Mouse (Mus musculus): Measurements from ENCODE around the gene Scgb2b21. TPM values are rescaled to one million over a fixed set of nuclear protein-coding genes. Genes with fewer than 3 reads are reported as not detected.
"Not testable (repeated sequence)": the region's sequence is repeated elsewhere in the genome, so short reads cannot be mapped to it uniquely, and the experiment has no call there.

The Scgb2b21 gene
- polyA plus RNA-seq (2014; fragmentation: Nextera tagmentation; extraction: Ambion mirVana), result not detected in 2 replicates

DNA sequence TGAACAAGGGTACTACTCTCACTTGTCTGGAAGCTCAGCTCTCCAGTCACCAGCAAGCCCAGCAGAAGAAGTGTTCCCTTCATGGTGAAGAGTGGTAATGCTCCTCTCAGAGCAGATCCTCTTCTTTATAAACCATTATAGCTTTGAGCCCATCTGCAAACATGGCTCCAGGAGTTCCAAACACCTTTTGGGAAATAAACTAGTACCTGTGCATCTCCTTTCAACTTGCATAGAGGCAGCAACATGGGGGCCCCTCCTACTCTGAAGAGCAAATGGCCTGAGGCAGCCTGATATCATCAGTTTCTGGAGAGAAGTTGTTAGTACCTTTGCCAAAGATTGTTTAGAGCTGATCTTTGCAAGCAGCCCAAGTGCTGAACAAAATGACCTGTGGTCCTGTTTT, at the start of gene Scgb2b21:
Gene Scgb2b21, minus strand, starts transcription at position 101 of the 400 bp plus-strand sequence.
- Histone ChIP-seq H3K9me3 (ENCODE audit: control insufficient read depth, low read length) (peaks cover 20% of the 10 kb centered on the region), H3K9ac (ENCODE audit: low read depth, low read length) (no peak within 1 kb of the TSS), H3K4me2 (replicated peaks; ENCODE audit: low read depth, low read length) (no peak within 1 kb of the TSS), H3K27me3 (ENCODE audit: control insufficient read depth, insufficient read depth, low read length) (no peaks in the 10 kb centered on the region), H3K36me3 (ENCODE audit: control insufficient read depth, insufficient read depth, low read length) (no peaks in the 10 kb centered on the region), H3K27ac (ENCODE audit: low read depth, low read length) (no peak within 1 kb of the TSS), H3K4me1 (replicated peaks; ENCODE audit: control insufficient read depth, insufficient read depth, low read length) (no peaks in the 10 kb centered on the region), H3K4me3 (ENCODE audit: low read depth, low read length) (no peak within 1 kb of the TSS)
- ATAC-seq (ENCODE audit: low FRiP score) (no peak), DNase-seq (ENCODE audit: low spot score) (no peak)

DNA sequence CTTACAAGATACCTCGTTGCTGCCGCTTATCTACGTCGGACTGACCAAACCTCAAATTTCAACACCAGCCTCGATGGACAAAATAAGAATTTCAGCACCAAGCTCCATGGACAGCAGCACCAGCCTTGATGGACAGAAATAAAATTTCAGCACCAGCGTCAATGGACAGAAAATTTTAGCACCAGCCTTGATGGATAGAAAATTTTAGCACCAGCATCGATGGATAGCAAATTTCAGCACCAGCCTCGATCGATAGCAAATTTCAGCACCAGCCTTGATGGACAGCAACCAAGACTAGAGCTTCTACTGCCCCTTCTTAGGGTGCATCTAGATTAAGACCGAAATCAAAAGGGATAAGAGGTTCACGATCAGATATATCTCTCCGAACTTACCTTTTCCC, 23.2 kb upstream of the Scgb2b21 start:
- not testable (repeated sequence) for DNase-seq (ENCODE audit: low spot score)

More for the DNA sequence above, 23.2 kb upstream of the Scgb2b21 start:
- not testable (repeated sequence) for H3K27me3 ChIP-seq (ENCODE audit: control insufficient read depth, insufficient read depth, low read length); H3K9ac ChIP-seq (ENCODE audit: low read depth, low read length); H3K36me3 ChIP-seq (ENCODE audit: control insufficient read depth, insufficient read depth, low read length); H3K4me1 ChIP-seq (replicated peaks; ENCODE audit: control insufficient read depth, insufficient read depth, low read length); H3K4me2 ChIP-seq (replicated peaks; ENCODE audit: low read depth, low read length); H3K27ac ChIP-seq (ENCODE audit: low read depth, low read length); H3K9me3 ChIP-seq (ENCODE audit: control insufficient read depth, low read length); ATAC-seq (ENCODE audit: low FRiP score); H3K4me3 ChIP-seq (ENCODE audit: low read depth, low read length)
- WGBS, result 84% methylated on average over 12 of the region's 12 CpGs

Other genes starting within 250 kb of the Scgb2b21 start
- not detected in 2 replicates for gene Scgb2b19, start 240.1 kb downstream of the Scgb2b21 start, polyA plus RNA-seq (2014; fragmentation: Nextera tagmentation; extraction: Ambion mirVana)
- gene Scgb1b19, start 233.2 kb downstream of the Scgb2b21 start, polyA plus RNA-seq (2014; fragmentation: Nextera tagmentation; extraction: Ambion mirVana), result not detected in 2 replicates
- gene Scgb2b20, start 154.1 kb downstream of the Scgb2b21 start, polyA plus RNA-seq (2014; fragmentation: Nextera tagmentation; extraction: Ambion mirVana), result not detected in 2 replicates
- gene Scgb1b20, start 147.2 kb downstream of the Scgb2b21 start, polyA plus RNA-seq (2014; fragmentation: Nextera tagmentation; extraction: Ambion mirVana), result not detected in 2 replicates
- gene Scgb2b24, start 218.9 kb upstream of the Scgb2b21 start, polyA plus RNA-seq (2014; fragmentation: Nextera tagmentation; extraction: Ambion mirVana), result not detected in 2 replicates
- gene Scgb1b24, start 223.3 kb upstream of the Scgb2b21 start, polyA plus RNA-seq (2014; fragmentation: Nextera tagmentation; extraction: Ambion mirVana), result not detected in 2 replicates

All from hindbrain, embryonic 11.5 days (tissue).